Mouse (Mus musculus) forebrain, embryonic 13.5 days (tissue): ENCODE data around the gene Kcnip1. TPM values are rescaled to one million over a fixed set of nuclear protein-coding genes. Genes with fewer than 3 reads are reported as not detected.

Experiments used
- ATAC-seq: fragments of 200-750 bp; cut with Nextera tagmentation; 2 replicates; pipeline ENCODE4 v1.8.0; 2017
- H3K27ac ChIP-seq: fragments of 300-500 bp; sonication (generic); 2 replicates; pipeline ENCODE4 v1.5.1; 2015; ENCODE audit warnings: inconsistent platforms, mild to moderate bottlenecking, moderate library complexity
- H3K27me3 ChIP-seq: fragments of 300-500 bp; sonication (generic); 2 replicates; pipeline ENCODE4 v1.6.1; 2015; ENCODE audit warnings: mild to moderate bottlenecking, inconsistent platforms
- H3K36me3 ChIP-seq: fragments of 300-500 bp; sonication (generic); 2 replicates; pipeline ENCODE4 v1.6.1; 2015; ENCODE audit warnings: mild to moderate bottlenecking, inconsistent platforms; ENCODE audit not compliant: poor library complexity, severe bottlenecking
- H3K4me1 ChIP-seq: fragments of 300-500 bp; sonication (generic); 2 replicates; pipeline ENCODE4 v1.6.1; 2015; ENCODE audit warnings: inconsistent platforms
- H3K4me2 ChIP-seq: fragments of 300-500 bp; sonication (generic); 2 replicates; pipeline ENCODE4 v1.6.1; 2015; ENCODE audit warnings: inconsistent platforms, mild to moderate bottlenecking, moderate library complexity
- H3K4me3 ChIP-seq: fragments of 300-500 bp; sonication (generic); 2 replicates; pipeline ENCODE4 v1.5.1; 2015; ENCODE audit warnings: mild to moderate bottlenecking, inconsistent platforms
- H3K9ac ChIP-seq: fragments of 300-500 bp; sonication (generic); 2 replicates; pipeline ENCODE4 v1.6.1; 2015; ENCODE audit warnings: mild to moderate bottlenecking, inconsistent platforms
- H3K9me3 ChIP-seq: fragments of 300-500 bp; sonication (generic); replicated peaks from 2 replicates; pipeline ENCODE4 v1.6.1; 2016; ENCODE audit warnings: inconsistent platforms
- WGBS: fragments of 180-500 bp; shearing (Covaris S2); methylation state at CpG from one replicate; pipeline ENCODE4 v1.1.7; 2015; 5-methylcytosine and 5-hydroxymethylcytosine counted together
- polyA plus RNA-seq: library from polyadenylated mRNA; unstranded; fragments of >200 nt; fragmentation: Nextera tagmentation; extraction: Ambion mirVana; gene quantifications from 2 replicates; pipeline ENCODE4 v1.2.1, GENCODE M21; 2015

Gene Kcnip1
- polyA plus RNA-seq, 1 experiment from 2014 or later, result 29.9 TPM

DNA sequence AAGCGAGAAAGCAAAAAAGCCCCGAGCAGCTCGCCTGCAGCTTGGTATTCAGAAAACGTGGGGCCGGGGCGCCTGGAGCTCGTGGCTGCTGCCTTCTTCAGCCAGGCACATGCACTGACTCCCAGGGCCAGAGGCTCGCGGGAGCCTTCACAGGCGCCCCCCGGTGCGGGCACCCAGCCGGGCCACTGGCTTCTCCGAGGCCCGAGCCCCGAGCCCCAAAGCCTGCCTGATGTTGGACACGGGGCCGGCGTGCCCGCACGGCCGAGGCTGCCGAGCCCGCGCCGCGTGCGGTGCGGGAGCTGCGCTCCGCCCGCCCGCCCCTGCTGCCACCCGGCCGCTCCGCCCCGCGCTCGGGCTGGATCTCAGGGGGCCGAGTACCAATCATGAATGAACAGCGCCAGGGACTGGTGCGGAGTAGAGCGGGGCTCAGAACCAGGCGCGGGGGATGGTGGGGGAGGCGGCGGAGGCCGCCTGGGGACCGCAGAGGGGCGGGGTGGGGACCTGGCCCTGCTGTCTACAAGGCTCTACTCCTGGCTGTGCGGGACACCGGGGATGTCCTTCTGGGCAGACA is 149.6 kb downstream of the Kcnip1 start:
- Histone ChIP-seq H3K9ac (peak overlapping the region; percentile 80), H3K4me1 (peaks cover 32% of the 10 kb centered on the region), H3K9me3 (no peaks in the 10 kb centered on the region), H3K4me2 (peak overlapping the region; percentile 86), H3K36me3 (no peaks in the 10 kb centered on the region), H3K27me3 (peaks cover 10% of the 10 kb centered on the region; the same call in 1 of the 2 replicates), H3K27ac (peak overlapping the region; percentile 48; the same call in 1 of the 2 replicates), H3K4me3 (peak overlapping the region; percentile 51)
- peak; percentile 90 for ATAC-seq
- WGBS, result 1% methylated on average over 47 of the region's 52 CpGs

DNA sequence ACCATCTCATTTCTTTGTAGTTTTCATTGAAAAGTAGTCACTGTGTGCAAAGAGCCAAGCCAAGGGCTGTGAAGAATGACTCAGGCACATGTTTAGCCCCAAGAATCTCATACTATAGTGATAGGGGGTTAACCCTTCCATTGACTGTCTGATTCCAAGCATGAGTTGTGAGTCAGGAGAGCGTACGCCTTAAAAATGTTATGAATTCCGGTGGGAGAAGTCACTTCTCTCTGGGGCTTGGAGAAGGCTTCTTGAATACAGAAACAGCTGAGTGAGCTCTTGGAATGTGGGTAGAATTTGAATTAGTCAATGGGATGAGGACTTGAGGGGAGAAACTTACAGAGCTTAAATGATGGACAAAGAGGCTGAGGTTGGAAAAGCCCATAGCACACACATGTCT is 153.9 kb downstream of the Kcnip1 start:
- Histone ChIP-seq H3K36me3 (no peaks in the 10 kb centered on the region), H3K4me2 (no peak overlapping the region), H3K9me3 (no peaks in the 10 kb centered on the region), H3K9ac (no peak overlapping the region), H3K4me3 (no peak overlapping the region), H3K4me1 (peaks cover 49% of the 10 kb centered on the region), H3K27me3 (peaks cover 7% of the 10 kb centered on the region; the same call in 1 of the 2 replicates), H3K27ac (no peak overlapping the region)
- 87% methylated on average over 3 of the region's 3 CpGs for WGBS
- no peak for ATAC-seq

DNA sequence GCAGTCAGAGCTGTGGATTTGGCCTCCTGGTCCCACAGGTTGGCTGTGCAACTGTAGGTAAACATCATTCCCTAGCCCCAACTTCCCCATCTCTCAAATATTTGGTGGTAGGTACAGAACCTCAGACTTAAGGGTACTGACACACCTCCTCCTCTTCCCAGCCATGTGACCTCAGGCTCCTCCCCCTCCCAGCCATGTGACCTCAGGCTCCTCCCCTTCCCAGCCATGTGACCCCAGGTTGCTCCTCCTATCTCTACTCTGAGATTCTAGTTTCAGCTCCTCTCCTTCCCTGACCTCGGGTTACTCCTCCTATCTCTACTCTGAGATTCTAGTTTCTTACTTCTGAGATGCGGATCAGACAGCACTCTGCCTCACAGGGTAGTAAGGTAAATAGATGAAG is 163.2 kb downstream of the Kcnip1 start:
- H3K9me3 ChIP-seq, result no peaks in the 10 kb centered on the region
- H3K4me3 ChIP-seq, result no peak overlapping the region
- no peak for ATAC-seq
- peaks cover 28% of the 10 kb centered on the region for H3K4me1 ChIP-seq
- no peak overlapping the region for H3K9ac ChIP-seq
- 92% methylated on average over 2 of the region's 2 CpGs for WGBS
- no peaks in the 10 kb centered on the region for H3K27me3 ChIP-seq
- H3K4me2 ChIP-seq, result no peak overlapping the region
- H3K27ac ChIP-seq, result no peak overlapping the region
- no peaks in the 10 kb centered on the region for H3K36me3 ChIP-seq

DNA sequence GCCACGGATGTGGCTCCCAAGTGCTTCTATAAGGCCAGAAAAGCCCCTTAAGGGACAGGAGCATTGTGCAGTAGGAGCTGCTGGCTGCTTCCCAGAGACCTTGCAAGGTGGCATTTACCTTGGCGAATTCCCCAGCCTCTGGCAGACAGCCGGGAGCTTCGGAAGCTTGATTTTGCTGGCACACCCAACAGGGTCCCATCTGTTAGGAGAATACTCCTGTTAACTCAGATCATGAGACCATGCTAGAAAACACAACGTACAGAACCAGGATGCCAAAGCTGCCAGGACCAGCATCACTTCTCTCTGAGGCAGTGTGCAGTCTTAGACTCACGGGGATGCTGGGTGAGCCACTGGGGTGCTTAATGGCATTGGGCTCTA is 165.1 kb downstream of the Kcnip1 start:
- Histone ChIP-seq H3K9me3 (no peaks in the 10 kb centered on the region), H3K4me1 (peaks cover 43% of the 10 kb centered on the region), H3K4me2 (0 out of 2 replicates have a peak overlapping the region, but pooled peaks have one; percentile 4), H3K9ac (no peak overlapping the region), H3K4me3 (no peak overlapping the region), H3K27me3 (no peaks in the 10 kb centered on the region), H3K27ac (peak overlapping the region; percentile 85), H3K36me3 (no peaks in the 10 kb centered on the region)
- WGBS, result 43% methylated on average over 6 of the region's 6 CpGs
- peak; percentile 70 for ATAC-seq

DNA sequence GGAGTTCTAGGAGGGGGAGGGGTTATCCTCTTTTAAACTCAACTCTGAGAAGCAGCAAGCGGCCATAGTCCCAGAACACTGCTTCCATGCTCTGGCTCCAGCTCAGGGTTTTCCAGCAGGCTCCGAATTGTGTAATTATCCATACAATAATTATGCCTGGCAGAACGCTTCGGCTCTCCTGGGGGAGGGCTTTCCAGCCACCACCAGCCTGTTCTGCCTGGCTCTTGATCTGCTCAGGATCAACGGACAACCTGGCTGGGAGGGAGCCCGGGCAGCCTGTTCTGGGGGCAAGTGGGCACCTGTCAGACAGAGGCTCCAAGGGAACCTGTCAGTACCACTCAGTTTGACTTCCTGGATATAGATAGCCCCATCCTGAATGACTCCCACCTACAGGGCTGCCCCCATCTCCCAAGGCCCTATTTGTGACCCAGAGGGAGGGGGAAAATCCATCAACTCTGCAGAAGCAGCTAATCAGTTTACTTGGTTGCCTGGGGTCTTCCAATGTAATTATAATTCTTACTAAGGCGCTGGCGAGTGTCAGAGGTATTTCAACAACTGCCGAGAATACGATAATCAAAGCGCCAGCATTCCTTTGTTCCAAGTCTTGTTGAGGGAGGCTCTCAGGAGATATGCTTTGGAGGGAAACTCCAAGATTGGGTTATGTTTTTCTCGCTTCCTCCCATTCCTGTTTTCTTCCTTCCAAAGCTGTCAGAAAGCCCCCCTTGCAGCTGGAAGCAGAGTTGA is 165.7 kb downstream of the Kcnip1 start:
- no peak overlapping the region for H3K9ac ChIP-seq
- H3K9me3 ChIP-seq, result no peaks in the 10 kb centered on the region
- WGBS, result 41% methylated on average over 12 of the region's 12 CpGs
- H3K4me3 ChIP-seq, result no peak overlapping the region
- peaks cover 43% of the 10 kb centered on the region for H3K4me1 ChIP-seq
- H3K4me2 ChIP-seq, result peak overlapping the region; percentile 4; the same call in 1 of the 2 replicates
- peak overlapping the region; percentile 85 for H3K27ac ChIP-seq
- H3K27me3 ChIP-seq, result no peaks in the 10 kb centered on the region
- H3K36me3 ChIP-seq, result no peaks in the 10 kb centered on the region
- ATAC-seq, result peak; percentile 67

DNA sequence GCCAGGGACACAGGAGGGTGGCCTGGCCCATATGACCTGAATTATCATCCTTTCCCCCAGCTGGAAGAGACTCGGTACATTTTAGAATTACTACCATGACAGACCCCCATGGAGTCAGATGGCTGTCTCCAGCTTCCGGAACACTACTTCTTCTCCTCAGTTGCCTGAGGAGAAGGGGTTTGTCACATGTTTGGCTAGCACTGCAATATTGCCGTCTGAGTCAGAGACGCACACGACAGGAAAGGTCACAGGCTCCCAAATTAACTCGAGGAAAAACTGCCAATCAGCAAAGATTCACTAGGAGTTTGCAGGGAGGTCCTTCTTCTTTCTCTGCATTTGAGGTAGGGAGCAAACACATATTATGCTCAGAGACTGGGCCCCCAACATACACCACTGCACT is 168.2 kb downstream of the Kcnip1 start:
- no peak for ATAC-seq
- H3K9ac ChIP-seq, result no peak overlapping the region
- WGBS, result 76% methylated on average over 6 of the region's 6 CpGs
- no peak overlapping the region for H3K27ac ChIP-seq
- no peak overlapping the region for H3K4me2 ChIP-seq
- H3K27me3 ChIP-seq, result no peaks in the 10 kb centered on the region
- H3K4me3 ChIP-seq, result no peak overlapping the region
- no peaks in the 10 kb centered on the region for H3K36me3 ChIP-seq
- peaks cover 43% of the 10 kb centered on the region for H3K4me1 ChIP-seq
- H3K9me3 ChIP-seq, result no peaks in the 10 kb centered on the region

DNA sequence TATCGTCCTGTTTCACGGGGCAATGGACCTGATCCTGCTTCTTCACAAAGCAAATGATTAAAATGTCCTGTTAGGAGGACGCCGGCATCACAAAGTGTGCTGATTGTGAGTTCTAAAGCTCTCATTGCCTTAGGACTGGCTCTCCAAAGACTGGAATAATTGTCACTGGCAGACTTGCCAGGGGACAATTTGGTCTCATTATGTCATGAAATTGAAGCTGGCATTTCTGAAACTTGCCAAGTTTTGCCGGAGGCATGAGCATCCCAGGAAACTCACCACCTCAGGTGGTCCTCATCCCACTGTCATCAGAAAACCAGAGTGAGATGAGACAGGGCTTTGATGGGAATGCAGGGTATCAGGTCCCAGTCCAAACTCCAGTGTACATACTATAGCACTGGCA is 171.6 kb downstream of the Kcnip1 start:
- WGBS, result 83% methylated on average over 5 of the region's 5 CpGs
- no peak overlapping the region for H3K27ac ChIP-seq

DNA sequence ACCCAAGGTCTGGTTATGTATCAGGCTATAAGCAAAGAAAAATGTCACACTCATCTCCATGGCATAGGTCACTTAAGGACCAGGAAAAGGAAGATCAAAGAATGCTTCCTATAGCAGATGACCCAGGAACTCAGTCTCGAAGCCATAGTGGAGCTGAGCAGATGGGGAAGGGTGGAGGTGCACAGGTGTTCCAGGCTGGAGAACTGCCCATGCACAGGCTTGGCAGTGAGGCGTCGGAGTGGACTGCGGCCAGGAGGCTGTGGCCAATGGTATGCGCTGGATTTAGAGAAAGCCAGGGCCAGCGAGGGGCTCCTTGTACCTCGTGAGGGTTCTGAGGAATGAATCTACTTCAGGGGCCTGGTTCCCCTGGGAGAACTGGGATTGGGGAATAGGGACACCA is 172.1 kb downstream of the Kcnip1 start:
- H3K9ac ChIP-seq, result no peak overlapping the region
- H3K27ac ChIP-seq, result no peak overlapping the region
- H3K4me3 ChIP-seq, result no peak overlapping the region
- peaks cover 25% of the 10 kb centered on the region for H3K4me1 ChIP-seq
- H3K27me3 ChIP-seq, result no peaks in the 10 kb centered on the region
- no peak for ATAC-seq
- WGBS, result 85% methylated on average over 7 of the region's 7 CpGs
- no peaks in the 10 kb centered on the region for H3K36me3 ChIP-seq
- no peaks in the 10 kb centered on the region for H3K9me3 ChIP-seq
- no peak overlapping the region for H3K4me2 ChIP-seq

More for the DNA sequence above, 171.6 kb downstream of the Kcnip1 start:
- H3K4me1 ChIP-seq, result peaks cover 21% of the 10 kb centered on the region
- H3K9me3 ChIP-seq, result no peaks in the 10 kb centered on the region
- no peak overlapping the region for H3K4me3 ChIP-seq
- no peaks in the 10 kb centered on the region for H3K36me3 ChIP-seq
- no peak overlapping the region for H3K4me2 ChIP-seq
- no peak overlapping the region for H3K9ac ChIP-seq
- H3K27me3 ChIP-seq, result no peaks in the 10 kb centered on the region
- no peak for ATAC-seq

DNA sequence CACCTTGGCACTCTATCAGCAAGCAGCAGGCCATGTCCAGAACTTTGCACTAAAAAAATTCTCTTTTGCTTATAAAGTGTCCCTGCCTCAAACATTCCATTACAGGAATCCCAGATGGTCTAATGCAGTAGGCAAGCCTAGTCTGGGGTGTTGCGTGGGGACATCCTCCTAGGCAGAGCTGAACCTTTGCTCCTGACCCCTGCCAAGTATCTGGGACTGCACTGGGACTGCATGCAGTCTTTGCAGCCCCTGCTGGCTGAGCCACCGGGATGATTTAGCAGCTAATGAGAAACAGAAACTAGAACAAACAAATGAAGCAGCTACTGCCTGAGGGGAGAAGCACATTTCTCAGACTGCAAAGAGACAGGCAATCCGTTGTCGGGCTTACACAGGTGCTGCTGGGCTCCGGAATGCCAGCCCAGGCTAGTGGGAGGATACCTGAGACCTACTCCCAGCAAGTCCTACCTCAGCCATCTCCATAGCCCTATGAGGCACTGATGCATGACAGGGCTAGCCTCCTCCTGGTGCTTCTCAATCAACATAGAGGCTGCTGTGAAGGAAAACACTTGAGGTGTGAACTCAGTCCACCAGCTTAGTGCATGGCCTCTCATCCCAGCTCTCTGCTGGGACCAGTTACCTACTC is 174.0 kb downstream of the Kcnip1 start:
- no peak for ATAC-seq
- Histone ChIP-seq H3K27ac (no peak overlapping the region), H3K4me3 (no peak overlapping the region), H3K27me3 (no peaks in the 10 kb centered on the region), H3K4me2 (no peak overlapping the region), H3K9me3 (no peaks in the 10 kb centered on the region), H3K36me3 (no peaks in the 10 kb centered on the region), H3K4me1 (peaks cover 20% of the 10 kb centered on the region; the same call in 1 of the 2 replicates), H3K9ac (no peak overlapping the region)
- WGBS, result 48% methylated on average over 5 of the region's 5 CpGs

DNA sequence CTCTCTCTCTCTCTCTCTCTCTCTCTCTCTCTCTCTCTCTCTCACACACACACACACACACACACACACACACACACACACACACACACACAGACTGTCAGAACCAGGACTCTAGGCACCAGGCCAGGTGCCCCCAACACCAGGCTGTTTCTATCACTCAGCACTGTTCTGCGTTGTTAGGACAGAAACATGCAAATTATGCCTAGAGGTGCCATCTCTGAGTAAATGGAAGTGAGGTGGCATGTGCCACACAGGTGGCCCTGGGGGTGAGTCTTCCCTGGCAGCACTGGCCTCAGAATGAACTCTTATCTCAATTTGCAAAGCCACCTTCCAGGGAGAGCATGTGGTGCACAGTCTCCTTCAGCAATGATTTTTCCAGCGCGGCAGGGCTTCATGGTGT is 176.9 kb downstream of the Kcnip1 start:
- H3K27me3 ChIP-seq, result no peaks in the 10 kb centered on the region
- WGBS, result 40% methylated on average over 3 of the region's 3 CpGs
- no peak; the same call in 1 of the 2 replicates for ATAC-seq
- no peaks in the 10 kb centered on the region for H3K9me3 ChIP-seq
- H3K9ac ChIP-seq, result no peak overlapping the region
- H3K4me2 ChIP-seq, result no peak overlapping the region
- H3K36me3 ChIP-seq, result no peaks in the 10 kb centered on the region
- no peak overlapping the region for H3K4me3 ChIP-seq
- H3K27ac ChIP-seq, result no peak overlapping the region
- H3K4me1 ChIP-seq, result peaks cover 10% of the 10 kb centered on the region; the same call in 1 of the 2 replicates

DNA sequence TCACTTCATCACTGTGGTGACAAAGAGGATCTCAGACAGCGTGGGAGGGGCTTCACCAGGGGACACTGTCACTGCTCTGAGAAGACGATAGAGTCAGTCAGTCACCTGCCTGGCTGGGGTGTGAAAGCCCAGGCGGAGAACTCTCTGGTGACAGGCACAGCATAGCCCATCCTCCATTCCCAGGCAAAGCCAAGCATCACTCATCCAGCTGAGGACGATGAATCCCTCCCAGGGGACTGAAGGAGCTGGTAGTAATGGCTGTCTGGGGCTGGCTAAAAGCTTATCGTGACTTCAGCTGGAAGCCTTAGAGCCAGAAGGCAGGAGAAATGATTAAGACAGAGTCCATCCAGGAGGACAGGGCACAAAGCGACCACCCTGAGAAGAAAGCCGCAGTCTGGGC is 182.8 kb downstream of the Kcnip1 start:
- ATAC-seq, result no peak
- H3K27ac ChIP-seq, result no peak overlapping the region
- H3K36me3 ChIP-seq, result no peaks in the 10 kb centered on the region
- H3K4me2 ChIP-seq, result no peak overlapping the region
- no peaks in the 10 kb centered on the region for H3K27me3 ChIP-seq
- no peak overlapping the region for H3K4me3 ChIP-seq
- H3K9ac ChIP-seq, result no peak overlapping the region
- no peaks in the 10 kb centered on the region for H3K4me1 ChIP-seq
- no peaks in the 10 kb centered on the region for H3K9me3 ChIP-seq
- WGBS, result 80% methylated on average over 7 of the region's 7 CpGs

DNA sequence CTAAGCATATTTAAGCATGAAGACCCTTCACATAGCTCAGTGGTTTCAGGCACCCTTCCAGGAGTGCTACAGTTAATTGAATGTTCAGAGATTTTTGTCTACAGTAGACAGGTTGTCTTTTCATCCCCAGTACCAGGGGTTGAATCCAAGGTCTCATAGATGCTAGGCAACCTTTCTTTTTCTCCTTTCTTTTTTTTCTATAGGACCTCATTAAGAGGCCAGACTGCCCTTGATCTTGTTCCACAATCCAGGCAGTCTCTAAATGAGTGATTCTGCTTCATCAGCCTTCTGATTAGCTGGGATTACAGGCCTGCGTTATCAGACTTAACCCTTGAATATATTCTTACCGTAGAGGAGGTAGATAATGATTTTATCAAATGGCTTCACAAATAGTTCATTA is 189.9 kb downstream of the Kcnip1 start:
- 30% methylated on average over 2 of the region's 2 CpGs for WGBS
- Histone ChIP-seq H3K4me2 (no peak overlapping the region), H3K27ac (0 out of 2 replicates have a peak overlapping the region, but pooled peaks have one; percentile 3), H3K4me3 (no peak overlapping the region), H3K9me3 (no peaks in the 10 kb centered on the region), H3K36me3 (no peaks in the 10 kb centered on the region), H3K27me3 (no peaks in the 10 kb centered on the region), H3K9ac (no peak overlapping the region), H3K4me1 (peaks cover 29% of the 10 kb centered on the region)
- ATAC-seq, result no peak; the same call in 1 of the 2 replicates
